Mouse (Mus musculus) fibroblast of lung, adult 2 months (primary cell): ENCODE measurements around the gene Mapkap1.

ENCODE experiments used
- DNase-seq: peaks from one replicate; pipeline ENCODE4 v3.0.0-alpha.2; 2011; ENCODE audit warnings: low read depth

Mapkap1 gene

GRCm38 (mm10) chr2:34632051-34632450 is 225.5 kb downstream of the Mapkap1 start:
- no peak for DNase-seq

GRCm38 (mm10) chr2:34635249-34636165 is 228.9 kb downstream of the Mapkap1 start:
- DNase-seq = no peak

- DNase-seq = no peak
Measured at GRCm38 (mm10) chr2:34638955-34639650, 232.5 kb downstream of the Mapkap1 start.

- DNase-seq = no peak
Measured at GRCm38 (mm10) chr2:34639725-34640124, 233.2 kb downstream of the Mapkap1 start.

DNA sequence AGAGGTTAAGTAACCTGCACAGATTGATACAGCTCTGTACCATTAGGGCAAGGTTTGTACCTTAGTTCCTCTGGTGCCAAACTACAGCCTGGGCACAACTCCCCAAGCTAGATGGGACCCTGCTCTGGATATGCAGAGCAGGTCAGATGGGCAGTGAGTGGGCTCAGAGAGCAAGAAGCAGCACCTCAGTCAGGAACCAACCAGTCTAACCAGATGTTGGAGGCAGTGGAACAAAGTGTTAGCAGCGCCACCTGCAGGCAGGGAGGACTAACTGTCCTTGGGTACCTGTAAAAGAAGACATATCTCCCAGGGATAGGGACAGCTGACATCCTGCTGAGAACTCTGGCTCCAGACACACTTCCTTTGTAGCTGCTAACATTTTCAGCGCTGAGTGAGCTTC is 235.8 kb downstream of the Mapkap1 start:
- DNase-seq = no peak

- no peak for DNase-seq
Measured at GRCm38 (mm10) chr2:34644571-34645526, 238.3 kb downstream of the Mapkap1 start.

DNA sequence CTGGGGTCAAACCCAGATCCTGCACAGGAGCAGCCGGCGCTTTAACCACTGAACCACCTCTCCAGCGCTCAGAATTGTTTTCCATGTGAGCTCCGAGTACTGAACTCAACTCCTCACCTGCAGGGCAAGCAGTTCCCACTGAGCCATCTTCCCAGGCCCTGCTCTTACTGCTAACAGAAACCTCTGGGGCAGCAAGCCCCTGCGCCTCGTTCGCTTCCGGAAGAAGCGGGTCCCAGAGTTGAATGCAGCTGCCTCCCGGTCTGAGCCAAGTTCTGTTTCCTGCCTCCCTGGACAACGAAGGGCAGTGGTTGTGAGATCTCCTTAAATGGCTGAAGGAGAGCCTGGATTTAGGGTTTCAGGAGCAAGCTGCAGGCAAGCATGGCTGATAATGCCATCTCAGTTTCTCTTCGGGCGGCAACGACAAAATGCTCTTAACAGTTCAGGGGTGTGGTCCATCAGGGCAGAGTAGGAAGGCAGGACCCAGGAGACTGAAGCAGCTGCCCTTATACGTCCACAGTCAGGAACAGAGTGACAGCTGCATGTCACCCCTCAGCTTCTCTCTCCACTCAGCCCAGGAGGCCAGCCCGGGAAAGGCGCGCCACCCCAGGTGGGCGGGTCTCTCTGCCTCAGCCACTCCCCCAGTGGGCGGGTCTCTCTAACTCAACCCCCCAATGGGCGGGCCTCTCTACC is 239.4 kb downstream of the Mapkap1 start:
- no peak for DNase-seq

DNA sequence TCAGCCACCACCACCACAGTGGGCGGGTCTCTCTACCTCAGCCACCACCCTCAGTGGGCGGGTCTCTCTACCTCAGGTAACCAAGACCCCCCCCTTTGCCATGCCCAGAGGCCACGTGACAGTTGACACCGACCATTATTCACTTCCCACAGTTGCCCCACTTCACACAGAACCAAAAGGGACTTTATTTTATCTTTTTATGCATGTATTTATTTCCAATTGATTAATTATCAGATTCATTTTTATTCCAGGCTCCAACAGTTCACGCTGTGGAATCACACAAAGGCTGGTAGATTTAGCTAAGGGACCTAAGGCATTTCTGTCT is 239.9 kb downstream of the Mapkap1 start:
- no peak for DNase-seq

GRCm38 (mm10) chr2:34647410-34647809 is 240.8 kb downstream of the Mapkap1 start:
- no peak for DNase-seq

DNA sequence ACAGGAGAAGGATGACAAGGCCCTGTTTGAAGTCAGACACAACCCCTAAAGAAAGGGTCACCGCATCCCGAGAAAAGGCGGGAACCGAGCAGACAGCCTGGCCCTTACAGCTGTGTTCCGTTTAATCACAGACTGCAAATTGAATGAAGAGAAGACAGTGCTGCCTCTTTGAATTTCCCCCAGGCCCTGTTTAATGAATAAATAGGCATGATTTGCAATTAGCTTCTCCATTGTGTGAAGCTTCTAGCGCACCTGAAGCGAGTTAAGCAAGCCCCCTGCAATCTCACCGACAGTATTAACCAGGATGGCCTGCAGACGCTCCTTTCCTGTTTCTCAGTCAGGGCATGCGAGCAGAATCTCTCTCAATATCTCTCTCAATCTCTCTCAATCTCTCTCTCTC is 261.2 kb downstream of the Mapkap1 start:
- DNase-seq = no peak

GRCm38 (mm10) chr2:34668440-34669191 is 262.0 kb downstream of the Mapkap1 start:
- DNase-seq = no peak

DNA sequence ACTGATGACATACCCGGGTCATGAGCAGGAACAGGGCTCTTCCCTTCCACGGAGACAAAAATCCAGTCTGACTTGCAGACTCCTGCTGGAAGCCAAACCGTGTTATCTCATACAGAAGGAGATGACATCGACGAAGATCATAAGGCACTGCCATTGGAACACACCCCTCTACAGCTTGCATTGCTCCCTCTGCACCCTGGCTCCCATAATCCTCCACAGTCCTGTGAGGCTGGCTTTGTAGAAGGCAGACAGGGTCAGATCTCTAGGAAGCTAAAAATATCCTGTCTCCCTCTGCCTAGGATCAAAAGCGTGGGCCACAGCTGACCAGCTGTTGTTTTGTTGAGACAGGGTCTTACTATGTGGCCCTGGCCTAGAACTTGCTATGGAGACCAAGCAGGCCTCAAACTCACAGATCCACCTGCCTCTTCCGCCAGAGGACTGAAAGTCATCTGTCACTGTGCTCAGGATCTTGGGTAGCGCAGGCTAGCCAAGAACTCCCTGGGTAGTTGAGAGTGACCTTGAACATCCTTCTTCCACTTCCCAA is 262.7 kb downstream of the Mapkap1 start:
- DNase-seq = no peak

DNA sequence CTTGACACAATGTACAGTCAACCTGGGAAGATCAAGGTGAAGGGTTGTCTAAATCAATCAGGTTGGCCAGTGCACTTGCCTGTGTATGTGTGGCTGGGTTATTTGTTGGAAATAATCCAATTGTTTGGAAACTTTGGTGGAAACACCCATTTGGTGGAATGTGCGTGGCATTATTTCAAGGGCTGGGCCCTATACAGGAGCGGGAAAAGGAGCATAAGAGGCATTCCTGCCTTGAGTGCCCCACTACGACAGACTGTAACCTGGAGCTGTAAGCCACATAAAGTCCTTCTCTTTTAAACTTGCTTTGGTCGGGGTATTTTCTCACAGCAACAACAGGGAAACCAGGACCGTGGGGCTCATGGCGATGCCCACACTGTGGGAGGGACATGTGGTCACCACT is 263.9 kb downstream of the Mapkap1 start:
- no peak for DNase-seq

GRCm38 (mm10) chr2:34671385-34672026 is 264.9 kb downstream of the Mapkap1 start:
- peak; percentile 17 for DNase-seq

- DNase-seq = no peak
Measured at GRCm38 (mm10) chr2:34673846-34674245, 267.3 kb downstream of the Mapkap1 start.
